Comparison of ENCODE assay signal across 10 mouse cellular contexts in the genomic region with DNA sequence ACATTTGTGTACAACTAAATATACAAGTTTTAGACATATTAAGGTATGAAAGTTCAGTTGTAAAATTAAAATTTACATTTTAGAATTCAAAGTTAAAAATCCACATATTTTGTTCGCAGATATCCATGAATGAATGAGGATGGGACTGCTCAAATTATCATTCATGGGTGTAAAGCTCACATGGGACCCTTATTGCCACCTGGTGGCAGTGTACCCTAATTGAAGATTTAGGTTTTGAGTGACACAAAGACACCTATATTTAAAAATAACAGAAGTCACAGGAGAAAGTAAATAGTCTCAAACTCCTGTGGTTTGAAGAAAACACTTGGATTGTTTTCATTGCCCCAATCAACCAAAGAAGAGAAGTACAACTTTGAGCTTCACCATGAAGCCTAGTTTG.
DNase-seq lines count a peak whose midpoint lies in the region; ATAC-seq and TF ChIP-seq lines count a peak whose summit lies in the region.
"Had no signal": no experiment of that assay in that cellular context is flagged by ENCODE, and none has a peak within 500 bp of the region (broad histone marks: within the 10 kb centered on the region; RNA-seq: fewer than 3 reads in every experiment).

No protein-coding gene starts in this region.

- H3K4me3 ChIP-seq in heart, embryonic 12.5 days = no peak overlapping the region
- no peak overlapping the region for H3K4me3 ChIP-seq in MEL (ENCODE audit: control insufficient read depth in 1 of 2, insufficient read depth in 1 of 2, low read depth in 2 of 2, low read length in 2 of 2)
- no peak overlapping the region for H3K4me3 ChIP-seq in midbrain, embryonic 15.5 days
- H3K4me3 ChIP-seq: hindbrain, embryonic 12.5 days had no signal

- no peaks in the 10 kb centered on the region for H3K79me2 ChIP-seq in MEL (ENCODE audit: control insufficient read depth, insufficient read depth, low read length, poor library complexity)

- intact Hi-C loops in heart, postnatal 10 days (cut with DNase I) = loop anchor here (5.0 kb wide), 1 partner anchor 567 kb away; no protein-coding TSS in a partner anchor
- intact Hi-C loops in left cerebral cortex, postnatal 14 days (cut with DNase I) = no loop called here

- no peaks in the 10 kb centered on the region for H3K36me3 ChIP-seq in heart, embryonic 12.5 days
- no peaks in the 10 kb centered on the region for H3K36me3 ChIP-seq in MEL (ENCODE audit: control insufficient read depth in 1 of 2, insufficient read depth in 2 of 2, low read length in 2 of 2)
- no peaks in the 10 kb centered on the region for H3K36me3 ChIP-seq in midbrain, embryonic 15.5 days (replicated peaks)
- H3K36me3 ChIP-seq: hindbrain, embryonic 12.5 days had no signal

- no peak for TF ChIP-seq EP300 in MEL (IDR thresholded peaks at IDR 0.05; ENCODE audit: low read depth in 1 of 2, low read length in 2 of 2)

- no peaks in the 10 kb centered on the region; the same call in 1 of the 2 replicates for H3K9me3 ChIP-seq in heart, embryonic 12.5 days (replicated peaks)
- H3K9me3 ChIP-seq in MEL (replicated peaks; ENCODE audit: insufficient read depth, low read length) = no peaks in the 10 kb centered on the region
- H3K9me3 ChIP-seq in midbrain, embryonic 15.5 days = no peaks in the 10 kb centered on the region
- H3K9me3 ChIP-seq: hindbrain, embryonic 12.5 days had no signal

- DNase-seq in heart, postnatal 10 days = peak; percentile 21 to 40
- peak; percentile 30 for DNase-seq in A20 (ENCODE audit: low read depth, low spot score)
- peak; percentile 7 for DNase-seq in MEL (ENCODE audit: low read depth, low spot score)
- peak; percentile 34 for DNase-seq in lung, postnatal 25 days (ENCODE audit: low spot score)
- no peak for DNase-seq in cerebellum, adult 9-11 months
- DNase-seq in left cerebral cortex, postnatal 14 days (ENCODE audit: low spot score in 2 of 2) = no peak

- no peak overlapping the region for H3K9ac ChIP-seq in heart, embryonic 12.5 days
- H3K9ac ChIP-seq in MEL (ENCODE audit: control insufficient read depth, low read depth, low read length, poor library complexity, severe bottlenecking) = no peak overlapping the region
- no peak overlapping the region for H3K9ac ChIP-seq in midbrain, embryonic 15.5 days
- H3K9ac ChIP-seq: hindbrain, embryonic 12.5 days; liver, embryonic 14.5 days had no signal

- TF ChIP-seq CTCF in MEL (IDR thresholded peaks at IDR 0.05 in 2 of 3, conservative IDR thresholded peaks at IDR 0.05 in 1 of 3; ENCODE audit: control insufficient read depth in 1 of 3, insufficient read depth in 1 of 3, low read depth in 2 of 3, low read length in 3 of 3, poor library complexity in 1 of 3, severe bottlenecking in 1 of 3) = peak in 1 of 3 experiments; percentile 28; a peak in 2 of 6 replicates

- TF ChIP-seq RAD21 in MEL (IDR thresholded peaks at IDR 0.05; ENCODE audit: low read depth, low read length) = peak; percentile 28

- WGBS in heart, embryonic 12.5 days = 50% methylated on average over 1 of the region's 1 CpGs
- 70% methylated on average over 1 of the region's 1 CpGs for WGBS in midbrain, embryonic 15.5 days

- no peak for ATAC-seq in heart, embryonic 12.5 days (ENCODE audit: insufficient number of reproducible peaks, low FRiP score)
- no peak for ATAC-seq in midbrain, embryonic 15.5 days (replicated peaks)

- TF ChIP-seq POLR2A in MEL (IDR thresholded peaks at IDR 0.05; ENCODE audit: control insufficient read depth in 1 of 2, insufficient read depth in 1 of 2, low read depth in 1 of 2, low read length in 2 of 2, poor library complexity in 1 of 2) = no peak

- H3K27ac ChIP-seq in heart, embryonic 12.5 days (ENCODE audit: poor library complexity, severe bottlenecking) = no peak overlapping the region
- no peak overlapping the region for H3K27ac ChIP-seq in MEL (ENCODE audit: control insufficient read depth, low read depth, low read length)
- H3K27ac ChIP-seq in midbrain, embryonic 15.5 days = no peak overlapping the region
- H3K27ac ChIP-seq: hindbrain, embryonic 12.5 days; liver, embryonic 14.5 days had no signal

- H3K4me2 ChIP-seq in heart, embryonic 12.5 days = no peak overlapping the region
- no peak overlapping the region for H3K4me2 ChIP-seq in midbrain, embryonic 15.5 days
- H3K4me2 ChIP-seq: hindbrain, embryonic 12.5 days had no signal

- no peaks in the 10 kb centered on the region for H3K27me3 ChIP-seq in heart, embryonic 12.5 days (replicated peaks)
- H3K27me3 ChIP-seq in MEL (ENCODE audit: control insufficient read depth in 1 of 2, insufficient read depth in 2 of 2, low read length in 2 of 2) = no peaks in the 10 kb centered on the region
- H3K27me3 ChIP-seq in midbrain, embryonic 15.5 days (replicated peaks) = no peaks in the 10 kb centered on the region
- H3K27me3 ChIP-seq: hindbrain, embryonic 12.5 days had no signal

- no peaks in the 10 kb centered on the region for H3K4me1 ChIP-seq in heart, embryonic 12.5 days (replicated peaks)
- H3K4me1 ChIP-seq in MEL (ENCODE audit: control insufficient read depth in 1 of 2, insufficient read depth in 2 of 2, low read length in 2 of 2) = no peaks in the 10 kb centered on the region
- no peaks in the 10 kb centered on the region for H3K4me1 ChIP-seq in midbrain, embryonic 15.5 days
- H3K4me1 ChIP-seq: hindbrain, embryonic 12.5 days had no signal

TF ChIP-seq in MEL, 35 proteins besides CTCF, POLR2A, EP300 and RAD21:
- TF ChIP-seq SMC3 (IDR thresholded peaks at IDR 0.05; ENCODE audit: low read depth, low read length) (peak; percentile 36; the same call in 1 of the 2 replicates), ZMIZ1 (IDR thresholded peaks at IDR 0.05; ENCODE audit: low read depth, low read length) (no peak), ZNF384 (IDR thresholded peaks at IDR 0.05; ENCODE audit: low read depth, low read length) (no peak), MAFK (IDR thresholded peaks at IDR 0.05; ENCODE audit: borderline replicate concordance, low read depth, low read length) (no peak)

Comparison
In these comparisons a context has a peak if more than half of its experiments do, and no peak if none do; other contexts are left out.
1. DNase-seq: peak in heart, postnatal 10 days (2 of 2), A20 (single experiment), MEL (single experiment) and lung, postnatal 25 days (single experiment); none in cerebellum, adult 9-11 months (single experiment) and left cerebral cortex, postnatal 14 days (0 of 2).